Mouse (Mus musculus) gastrocnemius, postnatal 4 days (tissue): ENCODE results near the gene Uba3. TPM values are rescaled to one million over a fixed set of nuclear protein-coding genes. Genes with fewer than 3 reads are reported as not detected.

ENCODE experiments used
- DNase-seq, 2 experiments: peaks; one replicate each; pipeline ENCODE4 v3.0.0; 2021 to 2022; ENCODE audit warnings: low spot score in 2 of 2, mixed read lengths in 2 of 2
- total RNA-seq, 2 experiments: library from RNA; stranded (reverse); gene quantifications; 2 replicates each; pipeline ENCODE4 v1.2.3; 2021

Gene Uba3
- total RNA-seq, 2 experiments from 2014 or later: 60.1 to 71.6 TPM

GRCm38 (mm10) chr6:97142611-97143010 is 62.8 kb downstream of the Uba3 start:
- no peak for DNase-seq

- DNase-seq: no peak
Observed at GRCm38 (mm10) chr6:97141811-97142210, 63.6 kb downstream of the Uba3 start.

Other genes with a start within 250 kb of the Uba3 start
- under 1 TPM; 0.12 to 0.29 TPM for gene Fam19a4, start 145.2 kb downstream of the Uba3 start, total RNA-seq
- gene Eogt, start 56.5 kb downstream of the Uba3 start, total RNA-seq: 10 to 100 TPM in 1 of 2 experiments, 1 to 10 TPM in 1; 9.9 to 13.6 TPM
- gene Tmf1, start 26.5 kb downstream of the Uba3 start, total RNA-seq: 10 to 100 TPM; 35.0 to 40.4 TPM
- 100 to 1,000 TPM; 307 to 318 TPM for gene Arl6ip5, start 5.0 kb upstream of the Uba3 start, total RNA-seq
- 100 to 1,000 TPM; 156 to 173 TPM for gene Lmod3, start 47.1 kb upstream of the Uba3 start, total RNA-seq